Mouse (Mus musculus): ENCODE results near the gene Napsa. TPM values are rescaled to one million over a fixed set of nuclear protein-coding genes. Genes with fewer than 3 reads are reported as not detected.

The Napsa gene
- polyA plus RNA-seq, 1 experiment, result 256 TPM

DNA sequence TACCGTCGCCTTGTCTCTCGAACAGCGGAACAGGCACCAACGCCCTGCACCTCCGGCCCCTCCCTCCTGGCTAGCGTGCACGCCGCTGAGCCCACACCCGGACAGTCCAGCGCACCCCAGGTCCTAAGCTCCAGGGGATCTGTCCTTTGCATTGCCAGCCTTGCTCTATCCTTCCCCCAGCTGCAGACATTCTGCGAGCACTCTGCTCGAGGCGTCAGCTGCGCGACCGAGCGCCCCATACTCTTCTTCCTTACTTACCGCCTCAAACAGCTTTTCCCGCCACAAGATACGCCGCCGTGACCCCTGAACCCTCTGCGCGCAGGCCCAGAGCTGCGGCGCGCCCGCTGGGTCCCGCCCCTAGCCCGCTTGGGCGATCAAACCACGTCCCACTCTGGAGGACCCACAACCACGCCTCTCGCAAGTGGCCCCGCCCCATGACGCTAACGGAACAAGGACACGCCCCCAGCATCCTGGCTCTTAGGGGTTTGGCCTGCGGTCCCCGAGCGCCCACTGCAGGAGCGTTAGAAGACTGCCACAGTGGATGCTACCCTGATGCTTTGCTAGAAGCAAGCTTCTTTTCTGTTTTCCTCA lies 23.6 kb upstream of the Napsa start, which contains the start of gene Pold1:
Gene Pold1, minus strand, starts transcription at position 353 of the 591 bp plus-strand sequence.
- WGBS, result under 1% methylated on average over 43 of the region's 43 CpGs
- no peaks in the 10 kb centered on the region for H3K27me3 ChIP-seq (ENCODE audit: control insufficient read depth, insufficient read depth, low read length)
- TF ChIP-seq CTCF (IDR thresholded peaks at IDR 0.05; ENCODE audit: extremely low read depth, insufficient read depth, insufficient read length, insufficient replicate concordance) (peak; percentile 96), POLR2A (IDR thresholded peaks at IDR 0.05; ENCODE audit: low read depth, low read length) (0 out of 2 replicates have a peak, but pooled peaks have one; percentile 28)
- H3K4me1 ChIP-seq (ENCODE audit: control insufficient read depth, insufficient read depth, insufficient read length), result peaks cover 12% of the 10 kb centered on the region
- H3K27ac ChIP-seq (ENCODE audit: insufficient read depth, low read length), result peak within 1 kb of the TSS; percentile 84
- DNase-seq (ENCODE audit: low read depth in 1 of 2, low spot score in 2 of 2), result peak; percentile 99 to 100
- H3K4me3 ChIP-seq (ENCODE audit: extremely low read depth, insufficient read depth, insufficient read length), result peak within 1 kb of the TSS; percentile 89
- H3K36me3 ChIP-seq (ENCODE audit: control insufficient read depth, insufficient read depth, low read length), result peaks cover 29% of the 10 kb centered on the region

DNA sequence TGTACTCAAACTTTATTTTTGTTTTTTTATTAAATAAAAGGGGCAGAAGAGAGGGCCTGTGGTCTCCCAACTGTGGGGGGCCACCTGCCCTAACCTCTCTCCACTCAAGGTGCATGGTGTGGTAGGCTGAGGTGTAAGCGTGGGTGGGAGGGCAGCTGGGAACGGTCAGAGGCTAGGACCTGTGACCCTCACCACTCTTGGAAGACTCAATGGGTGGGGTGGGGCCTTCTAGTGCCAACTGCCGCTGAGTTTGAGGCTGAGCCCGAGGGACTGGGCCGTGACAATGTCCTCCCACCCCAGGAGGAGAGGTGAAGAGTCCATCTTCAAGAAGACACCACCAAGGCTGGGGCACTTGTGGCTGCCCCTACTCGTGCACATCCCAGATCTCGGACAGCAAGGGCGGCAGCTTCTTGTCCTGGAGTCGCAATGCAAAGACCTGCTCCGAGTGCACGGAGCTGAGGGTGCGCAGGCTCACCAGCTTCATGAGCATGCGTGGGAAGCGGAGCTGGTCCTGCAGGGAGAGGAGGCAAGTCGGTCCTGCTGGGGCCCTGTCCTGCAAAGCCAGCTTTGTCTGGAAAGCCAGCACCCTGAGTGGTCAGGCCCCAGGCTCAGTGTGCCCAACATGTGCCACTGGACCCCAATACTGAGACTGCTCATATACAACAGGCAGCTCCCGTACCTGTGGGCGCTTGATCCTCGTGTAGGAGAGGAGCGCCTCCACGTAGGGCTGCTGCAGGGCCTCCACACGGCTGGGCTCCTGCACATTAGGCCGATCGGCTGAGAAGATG lies 22.4 kb upstream of the Napsa start:
- TF ChIP-seq POLR2A (IDR thresholded peaks at IDR 0.05; ENCODE audit: low read depth, low read length) (no peak), CTCF (IDR thresholded peaks at IDR 0.05; ENCODE audit: extremely low read depth, insufficient read depth, insufficient read length, insufficient replicate concordance) (no peak)
- no peak overlapping the region for H3K27ac ChIP-seq (ENCODE audit: insufficient read depth, low read length)
- peaks cover 29% of the 10 kb centered on the region for H3K36me3 ChIP-seq (ENCODE audit: control insufficient read depth, insufficient read depth, low read length)
- H3K27me3 ChIP-seq (ENCODE audit: control insufficient read depth, insufficient read depth, low read length), result no peaks in the 10 kb centered on the region
- no peak for DNase-seq (ENCODE audit: low read depth in 1 of 2, low spot score in 2 of 2)
- H3K4me1 ChIP-seq (ENCODE audit: control insufficient read depth, insufficient read depth, insufficient read length), result peaks cover 12% of the 10 kb centered on the region
- H3K4me3 ChIP-seq (ENCODE audit: extremely low read depth, insufficient read depth, insufficient read length), result no peak overlapping the region
- 95% methylated on average over 23 of the region's 23 CpGs for WGBS

DNA sequence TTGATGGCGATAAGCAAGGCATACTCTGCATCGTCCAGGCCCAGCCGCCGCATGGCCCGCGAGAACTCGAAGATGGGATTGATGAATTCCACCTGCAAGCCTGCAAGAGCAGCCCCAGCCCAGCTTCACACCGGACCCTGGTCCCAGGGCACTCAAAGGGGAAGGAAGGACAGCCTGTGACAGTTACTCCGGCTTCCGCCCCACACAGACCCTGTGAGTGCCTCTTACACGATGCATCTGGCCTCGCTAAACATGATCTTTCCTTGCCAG lies 21.8 kb upstream of the Napsa start:
- no peak for TF ChIP-seq CTCF (IDR thresholded peaks at IDR 0.05; ENCODE audit: extremely low read depth, insufficient read depth, insufficient read length, insufficient replicate concordance)
- no peak for TF ChIP-seq POLR2A (IDR thresholded peaks at IDR 0.05; ENCODE audit: low read depth, low read length)
- peaks cover 29% of the 10 kb centered on the region for H3K36me3 ChIP-seq (ENCODE audit: control insufficient read depth, insufficient read depth, low read length)
- WGBS, result 93% methylated on average over 12 of the region's 12 CpGs
- H3K27ac ChIP-seq (ENCODE audit: insufficient read depth, low read length), result no peak overlapping the region
- H3K4me1 ChIP-seq (ENCODE audit: control insufficient read depth, insufficient read depth, insufficient read length), result peaks cover 12% of the 10 kb centered on the region
- no peak overlapping the region for H3K4me3 ChIP-seq (ENCODE audit: extremely low read depth, insufficient read depth, insufficient read length)
- no peaks in the 10 kb centered on the region for H3K27me3 ChIP-seq (ENCODE audit: control insufficient read depth, insufficient read depth, low read length)
- DNase-seq (ENCODE audit: low read depth in 1 of 2, low spot score in 2 of 2), result no peak

DNA sequence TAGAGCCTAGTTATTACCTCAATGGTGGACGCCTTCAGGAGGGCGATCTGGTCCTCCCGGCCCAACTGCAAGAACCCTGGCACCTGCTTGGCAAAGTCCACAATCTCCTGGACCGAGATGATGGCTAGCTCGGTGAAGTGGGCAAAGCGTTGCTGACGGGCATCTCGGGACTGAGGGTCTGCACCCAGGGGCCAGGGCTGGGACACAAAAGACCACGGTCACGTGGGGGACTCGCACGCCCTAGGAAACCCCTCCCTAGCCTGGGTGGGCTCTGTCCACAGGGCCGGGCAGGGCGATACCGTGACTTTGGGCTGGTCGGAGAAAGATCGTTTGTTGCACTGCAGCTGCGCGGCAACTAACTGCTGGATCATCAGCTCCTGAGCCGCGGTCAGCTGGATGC lies 20.9 kb upstream of the Napsa start:
- WGBS, result 97% methylated on average over 21 of the region's 21 CpGs
- no peak overlapping the region for H3K27ac ChIP-seq (ENCODE audit: insufficient read depth, low read length)
- H3K27me3 ChIP-seq (ENCODE audit: control insufficient read depth, insufficient read depth, low read length), result no peaks in the 10 kb centered on the region
- TF ChIP-seq CTCF (IDR thresholded peaks at IDR 0.05; ENCODE audit: extremely low read depth, insufficient read depth, insufficient read length, insufficient replicate concordance), result no peak
- no peak for TF ChIP-seq POLR2A (IDR thresholded peaks at IDR 0.05; ENCODE audit: low read depth, low read length)
- peaks cover 12% of the 10 kb centered on the region for H3K4me1 ChIP-seq (ENCODE audit: control insufficient read depth, insufficient read depth, insufficient read length)
- H3K36me3 ChIP-seq (ENCODE audit: control insufficient read depth, insufficient read depth, low read length), result peaks cover 29% of the 10 kb centered on the region
- no peak overlapping the region for H3K4me3 ChIP-seq (ENCODE audit: extremely low read depth, insufficient read depth, insufficient read length)
- no peak for DNase-seq (ENCODE audit: low read depth in 1 of 2, low spot score in 2 of 2)

GRCm38 (mm10) chr7:44551731-44552130 lies 20.4 kb upstream of the Napsa start:
- TF ChIP-seq POLR2A (IDR thresholded peaks at IDR 0.05; ENCODE audit: low read depth, low read length) (no peak), CTCF (IDR thresholded peaks at IDR 0.05; ENCODE audit: extremely low read depth, insufficient read depth, insufficient read length, insufficient replicate concordance) (no peak)
- DNase-seq (ENCODE audit: low read depth in 1 of 2, low spot score in 2 of 2), result no peak
- Histone ChIP-seq H3K4me1 (ENCODE audit: control insufficient read depth, insufficient read depth, insufficient read length) (peaks cover 11% of the 10 kb centered on the region), H3K27ac (ENCODE audit: insufficient read depth, low read length) (no peak overlapping the region), H3K27me3 (ENCODE audit: control insufficient read depth, insufficient read depth, low read length) (no peaks in the 10 kb centered on the region), H3K36me3 (ENCODE audit: control insufficient read depth, insufficient read depth, low read length) (peaks cover 29% of the 10 kb centered on the region), H3K4me3 (ENCODE audit: extremely low read depth, insufficient read depth, insufficient read length) (no peak overlapping the region)
- 94% methylated on average over 22 of the region's 22 CpGs for WGBS

- Histone ChIP-seq H3K4me3 (ENCODE audit: extremely low read depth, insufficient read depth, insufficient read length) (no peak overlapping the region), H3K27ac (ENCODE audit: insufficient read depth, low read length) (no peak overlapping the region), H3K36me3 (ENCODE audit: control insufficient read depth, insufficient read depth, low read length) (peaks cover 29% of the 10 kb centered on the region), H3K27me3 (ENCODE audit: control insufficient read depth, insufficient read depth, low read length) (no peaks in the 10 kb centered on the region), H3K4me1 (ENCODE audit: control insufficient read depth, insufficient read depth, insufficient read length) (peaks cover 10% of the 10 kb centered on the region)
- TF ChIP-seq POLR2A (IDR thresholded peaks at IDR 0.05; ENCODE audit: low read depth, low read length) (no peak), CTCF (IDR thresholded peaks at IDR 0.05; ENCODE audit: extremely low read depth, insufficient read depth, insufficient read length, insufficient replicate concordance) (no peak)
- 94% methylated on average over 31 of the region's 31 CpGs for WGBS
- DNase-seq (ENCODE audit: low read depth in 1 of 2, low spot score in 2 of 2), result no peak
Observed at GRCm38 (mm10) chr7:44552141-44552908, 19.9 kb upstream of the Napsa start.
